Mouse (Mus musculus) heart, adult 18-20 months (tissue): ENCODE measurements around the gene Adck2. TPM values are rescaled to one million over a fixed set of nuclear protein-coding genes. Genes with fewer than 3 reads are reported as not detected.

Source experiments
- DNase-seq, 2 experiments: peaks; one replicate each; pipeline ENCODE4 v3.0.0; 2021 to 2022; ENCODE audit warnings: mixed read lengths in 1 of 2
- long read RNA-seq, 2 experiments: library from polyadenylated mRNA; stranded (forward); transcript quantifications; one replicate each; pipeline ENCODE4 v2.0.0; 2021
- total RNA-seq, 2 experiments: library from RNA; stranded (reverse); gene quantifications; 2 replicates each; pipeline ENCODE4 v1.2.3; 2021

The Adck2 gene
- 10 to 100 TPM; 13.1 to 13.6 TPM for total RNA-seq
- long read RNA-seq, experiment 1, transcript Adck2-204 (8 exons, 3,542 nt), result major isoform, 6 of 7 reads
- long read RNA-seq, experiment 1, partial matches to known transcripts, result 0 of 7 reads
- long read RNA-seq, experiment 1, other reads (novel, unspliced or antisense), result 1 of 7 reads
- long read RNA-seq, experiment 2, partial matches to known transcripts, result 0 of 2 reads
- long read RNA-seq, experiment 2, other reads (novel, unspliced or antisense), result 0 of 2 reads

DNA sequence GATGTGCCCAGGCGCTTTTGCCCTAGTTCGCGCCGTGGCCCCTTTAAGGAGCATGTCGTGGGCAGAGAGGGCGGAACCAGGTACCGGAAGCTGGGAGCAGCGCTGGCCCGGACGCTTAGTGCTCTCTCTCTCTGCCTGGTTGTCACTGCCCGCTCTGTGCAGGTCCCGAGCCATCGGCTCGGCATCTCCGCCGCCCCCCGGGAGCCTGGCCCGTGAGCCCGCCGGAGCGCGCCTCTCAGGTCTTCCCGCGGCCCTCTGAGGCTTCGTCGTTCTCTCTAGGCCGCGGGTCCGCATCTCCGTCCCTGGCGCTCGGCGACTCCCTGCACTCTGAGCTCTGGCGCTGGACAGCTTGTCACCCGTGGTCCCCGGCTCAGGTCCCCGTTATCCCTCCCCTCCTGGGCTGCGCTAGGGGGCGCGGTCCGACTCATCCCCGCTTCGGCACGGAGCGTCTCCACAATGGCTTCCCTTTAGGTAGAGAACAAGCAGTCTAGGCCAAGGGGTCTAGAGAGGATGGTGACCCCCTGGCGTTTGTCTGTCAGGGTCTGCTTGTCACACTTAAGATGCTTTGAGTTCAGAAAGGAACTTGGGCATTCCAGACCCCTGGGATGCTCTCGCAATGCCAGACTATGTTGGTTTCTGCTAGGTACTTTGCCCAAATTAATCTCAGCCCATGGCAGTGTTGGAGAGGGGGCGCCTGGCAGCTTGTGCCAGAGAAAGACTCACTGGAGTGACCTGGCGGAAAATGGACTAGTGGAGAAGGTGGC is at the start of gene Adck2:
TSS of gene Adck2 (plus strand) at position 83 of the 764 bp plus-strand sequence.
- DNase-seq, result peak; percentile 85 to 90

GRCm38 (mm10) chr6:39526797-39527196 is 46.9 kb upstream of the Adck2 start:
- DNase-seq, result peak in 1 of 2 experiments; percentile 26

- peak; percentile 42 to 66 for DNase-seq
Observed at GRCm38 (mm10) chr6:39527337-39527784, 46.3 kb upstream of the Adck2 start.

- DNase-seq, result no peak
Observed at GRCm38 (mm10) chr6:39527811-39528210, 45.9 kb upstream of the Adck2 start.

- peak; percentile 80 to 85 for DNase-seq
Observed at GRCm38 (mm10) chr6:39528671-39529535, 44.8 kb upstream of the Adck2 start.

- no peak for DNase-seq
Observed at GRCm38 (mm10) chr6:39534944-39535343, 38.7 kb upstream of the Adck2 start.

DNA sequence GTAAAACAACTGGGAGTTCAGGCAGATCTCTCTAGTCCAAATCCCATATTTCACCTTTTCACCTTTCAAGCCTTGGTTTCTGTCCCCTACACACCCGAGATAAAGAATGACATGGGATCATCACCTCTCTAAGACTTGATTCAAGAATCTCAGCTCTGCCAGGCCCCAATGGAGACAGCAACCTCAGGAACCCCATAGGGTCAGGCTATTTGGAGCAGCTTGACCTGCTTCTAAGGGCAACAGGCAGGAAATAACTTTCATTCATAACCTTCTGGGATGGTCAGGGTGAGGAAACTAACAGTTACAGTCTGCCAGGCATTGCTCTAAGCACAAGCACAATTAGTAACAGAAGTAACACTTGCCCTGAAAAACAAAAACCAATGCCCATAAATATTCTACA is 37.1 kb upstream of the Adck2 start:
- DNase-seq, result no peak

- no peak for DNase-seq
Observed at GRCm38 (mm10) chr6:39537276-39537675, 36.4 kb upstream of the Adck2 start.

GRCm38 (mm10) chr6:39538227-39538626 is 35.4 kb upstream of the Adck2 start:
- DNase-seq, result peak in 1 of 2 experiments; percentile 34

DNA sequence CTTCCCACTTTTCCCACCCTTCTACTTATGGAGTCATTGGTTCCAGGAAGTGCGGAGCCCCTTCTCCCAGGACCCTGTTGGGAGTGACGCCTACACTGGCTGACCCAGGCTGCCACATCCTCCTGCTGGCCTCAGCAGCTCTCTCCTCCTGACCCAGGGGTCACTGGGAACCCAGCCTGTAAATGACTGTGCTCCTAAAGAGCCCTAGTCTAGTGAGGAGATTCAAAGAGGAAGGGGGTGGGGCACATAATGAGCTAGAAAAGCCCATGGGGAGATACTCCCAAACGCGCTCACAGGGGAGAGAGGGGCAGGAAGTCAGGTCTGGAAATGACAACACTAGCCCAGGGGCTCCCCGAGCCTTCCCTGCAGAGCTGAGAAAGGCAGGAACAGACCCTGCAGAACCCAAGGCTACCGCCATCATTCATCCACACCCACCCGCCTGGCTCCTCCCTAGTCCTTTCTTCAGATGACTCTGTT is 34.0 kb upstream of the Adck2 start:
- DNase-seq, result peak; percentile 76 to 87

DNA sequence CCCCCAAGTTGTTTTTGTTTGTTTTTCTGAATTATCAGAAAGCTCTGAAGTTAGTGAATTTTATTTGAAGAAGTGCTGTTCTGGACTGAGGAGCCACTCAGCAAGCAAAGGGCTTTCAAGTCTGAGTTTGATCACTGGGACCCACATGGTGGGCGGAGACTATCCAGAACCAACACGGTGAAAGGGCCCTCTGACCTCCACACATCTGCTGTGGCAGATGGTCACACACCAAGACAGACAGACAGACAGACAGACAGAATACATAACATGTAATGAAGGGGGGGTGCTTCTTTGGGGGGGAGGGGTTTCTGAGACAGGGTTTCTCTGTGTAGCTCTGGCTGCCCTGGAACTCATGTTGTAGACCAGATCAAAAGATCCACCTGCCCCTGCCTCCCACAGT is 33.1 kb upstream of the Adck2 start:
- DNase-seq, result no peak

DNA sequence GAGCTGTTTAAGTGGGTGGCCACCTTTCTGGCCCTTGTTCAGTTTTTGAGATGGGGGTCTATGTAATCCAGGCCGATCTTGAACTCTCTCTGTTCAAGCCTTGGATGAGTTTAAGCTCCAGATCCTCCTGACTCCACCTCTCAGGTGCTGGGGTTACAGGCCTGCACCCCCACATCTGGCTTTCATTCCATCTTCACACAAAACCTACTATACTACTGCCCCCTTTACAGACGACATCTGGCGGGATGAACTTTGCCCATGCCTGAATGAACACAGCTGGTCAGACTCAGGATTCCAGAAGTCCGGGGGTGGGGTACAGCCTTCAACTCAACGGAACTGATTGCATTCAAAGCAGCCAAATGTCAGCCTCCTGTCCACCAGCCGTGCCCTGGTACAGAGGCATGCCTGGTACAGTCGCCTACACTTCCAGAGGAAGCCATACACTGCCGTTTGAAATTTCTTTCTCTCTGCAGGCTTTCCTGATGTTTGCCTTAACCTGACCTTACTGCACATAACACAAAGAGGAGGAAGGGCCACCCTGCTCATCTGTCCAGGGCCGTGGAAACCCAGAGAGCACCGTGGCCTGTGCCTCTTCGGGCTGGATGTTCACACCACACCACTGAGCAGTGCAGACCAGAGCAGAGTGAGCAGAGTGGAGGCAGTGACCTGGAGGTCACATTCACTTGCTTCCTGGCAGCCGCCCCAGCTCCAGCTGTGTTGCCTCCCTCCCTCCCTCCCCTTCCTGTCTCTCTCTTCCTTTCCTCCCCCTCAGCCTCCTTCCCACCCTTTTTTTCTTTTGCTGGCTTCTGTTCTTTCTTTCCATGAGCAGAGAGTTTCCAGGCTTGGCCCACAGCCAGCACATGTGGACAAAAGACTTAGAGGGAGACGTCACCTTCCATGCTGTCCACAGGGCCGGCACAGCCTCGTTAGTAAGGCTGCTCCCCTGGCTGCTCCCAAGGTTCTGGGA is 30.8 kb upstream of the Adck2 start:
- peak; percentile 89 to 90 for DNase-seq

DNA sequence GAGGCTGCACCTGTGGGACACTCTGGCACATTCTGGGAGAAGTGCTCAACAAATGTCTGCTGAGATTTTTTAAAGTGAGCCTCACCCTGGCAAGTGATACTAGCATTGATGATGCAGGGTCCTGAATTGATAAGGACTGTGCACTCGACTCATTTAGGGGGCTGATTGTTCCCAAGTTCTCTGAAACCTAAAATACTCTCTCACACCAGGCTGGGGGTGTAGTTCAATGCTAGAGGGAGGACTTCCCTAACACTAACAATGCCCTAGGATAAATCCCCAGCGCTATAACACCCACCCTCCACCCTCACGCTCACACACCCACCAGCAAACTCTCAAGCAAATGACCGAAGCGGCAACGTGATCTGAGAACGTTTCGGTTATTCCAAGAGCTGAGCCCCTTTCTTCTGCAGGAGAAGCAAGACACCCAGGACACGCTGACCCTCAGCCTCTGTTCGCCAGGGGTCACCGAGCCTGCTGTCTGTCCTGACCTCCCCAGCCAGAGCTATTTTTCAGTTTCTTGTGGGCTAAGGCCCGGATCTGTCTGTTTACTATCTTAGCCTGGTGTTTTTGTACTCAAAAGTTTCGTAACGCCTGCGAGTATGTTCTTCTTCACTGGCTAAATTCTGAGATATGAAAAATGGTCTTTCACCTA is 29.8 kb upstream of the Adck2 start:
- peak in 1 of 2 experiments; percentile 47 for DNase-seq

DNA sequence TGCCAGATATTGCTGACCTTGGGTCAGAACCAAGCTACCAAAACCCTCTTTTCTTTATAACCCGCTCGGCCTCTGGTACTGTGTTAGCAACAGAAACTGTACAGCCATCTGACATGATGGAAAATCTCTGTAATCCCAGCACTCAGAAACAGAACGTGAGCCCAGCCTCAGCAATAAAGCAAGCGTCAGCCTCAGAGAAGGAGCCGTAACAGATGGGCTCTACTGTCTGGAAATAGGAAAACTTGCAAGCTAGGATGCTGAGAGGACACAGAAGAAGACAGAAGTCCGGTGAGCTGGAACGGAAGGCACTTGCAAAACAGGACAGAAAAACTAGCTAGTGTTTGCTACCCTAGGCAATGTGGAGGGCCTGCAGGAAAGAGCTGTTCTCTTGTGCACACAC is 28.2 kb upstream of the Adck2 start:
- DNase-seq, result no peak

GRCm38 (mm10) chr6:39548030-39548429 is 25.6 kb upstream of the Adck2 start:
- DNase-seq, result no peak

DNA sequence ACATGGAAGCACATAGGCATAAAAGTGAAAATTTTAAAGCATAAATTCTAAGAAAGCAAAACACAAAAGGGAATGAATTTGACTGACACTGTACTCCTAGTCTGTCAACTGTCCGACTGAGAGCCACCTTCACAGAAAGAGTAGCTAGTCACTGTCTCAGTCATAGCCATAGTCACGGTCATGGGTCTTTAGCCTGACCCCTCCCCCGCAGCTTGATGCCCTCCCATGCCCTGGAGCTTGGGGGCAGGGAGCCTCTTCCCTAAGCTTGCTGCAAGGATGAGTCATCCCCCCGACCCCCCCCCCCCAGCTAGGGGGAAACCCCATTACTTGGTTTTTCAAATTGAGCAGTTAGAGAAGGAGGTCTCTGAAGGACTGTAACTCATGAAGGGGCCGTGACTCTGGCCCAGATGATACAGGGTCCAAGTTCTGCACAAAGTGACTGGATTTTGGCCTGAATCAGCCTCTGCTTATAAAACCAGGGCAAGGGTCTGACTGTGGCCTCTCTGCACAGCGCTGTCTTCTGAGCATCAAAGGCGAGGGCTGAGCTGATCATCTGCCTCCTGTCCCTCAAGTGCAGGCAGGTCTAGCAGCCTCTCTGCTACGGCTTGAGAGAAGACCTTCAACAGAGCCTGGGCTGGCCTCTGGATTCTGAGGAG is 21.6 kb upstream of the Adck2 start:
- no peak for DNase-seq

DNA sequence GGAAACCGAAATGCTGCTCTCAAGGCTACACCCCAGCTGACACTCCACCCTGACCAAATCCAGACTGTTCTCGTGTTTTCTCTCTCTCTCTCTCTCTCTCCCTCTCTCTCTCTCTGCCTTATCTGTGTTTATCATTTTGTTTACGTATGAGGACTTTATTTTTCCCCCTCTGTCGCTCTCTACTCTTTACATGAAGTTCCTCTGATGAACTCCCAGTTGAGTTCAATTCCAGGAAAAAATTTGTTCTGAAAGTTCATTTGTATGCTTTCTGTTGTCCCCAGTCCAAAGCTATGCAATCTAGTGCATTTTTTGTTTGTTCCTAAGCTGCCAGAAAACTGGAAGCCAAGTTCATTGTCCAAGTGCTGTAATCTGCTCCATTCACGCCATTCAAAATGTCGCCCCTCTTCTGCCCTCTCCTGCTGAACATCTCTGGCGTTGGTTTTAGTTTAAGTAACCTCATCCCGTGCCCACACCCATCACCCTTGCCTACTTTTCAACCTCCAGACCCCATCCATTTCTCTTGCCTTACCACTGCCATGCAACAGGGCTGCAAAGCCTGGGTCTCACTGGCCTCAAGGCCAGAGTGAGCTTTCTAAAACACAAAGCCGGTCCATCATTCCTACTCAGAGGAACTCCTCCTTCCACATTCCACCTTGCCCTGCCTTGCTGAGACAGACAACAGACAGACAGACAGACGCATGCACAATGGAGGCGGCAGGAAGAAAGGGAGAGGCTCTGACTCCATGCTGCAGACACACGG is 18.6 kb upstream of the Adck2 start:
- peak in 1 of 2 experiments; percentile 53 for DNase-seq

DNA sequence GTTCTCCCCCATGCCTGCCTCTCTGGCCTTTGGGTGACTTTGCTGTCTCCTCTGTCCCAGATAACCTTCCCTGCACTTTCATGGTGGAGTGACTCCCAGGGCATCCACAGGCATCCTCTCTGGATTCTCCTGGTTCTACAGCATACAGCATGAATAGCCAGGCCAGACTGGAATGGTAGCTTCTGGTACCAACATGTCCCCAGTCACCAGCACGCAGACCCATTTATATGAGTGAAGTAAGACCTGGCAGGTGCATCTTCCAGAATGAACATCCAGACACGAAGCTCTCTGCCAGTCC is 18.1 kb upstream of the Adck2 start:
- DNase-seq, result no peak

DNA sequence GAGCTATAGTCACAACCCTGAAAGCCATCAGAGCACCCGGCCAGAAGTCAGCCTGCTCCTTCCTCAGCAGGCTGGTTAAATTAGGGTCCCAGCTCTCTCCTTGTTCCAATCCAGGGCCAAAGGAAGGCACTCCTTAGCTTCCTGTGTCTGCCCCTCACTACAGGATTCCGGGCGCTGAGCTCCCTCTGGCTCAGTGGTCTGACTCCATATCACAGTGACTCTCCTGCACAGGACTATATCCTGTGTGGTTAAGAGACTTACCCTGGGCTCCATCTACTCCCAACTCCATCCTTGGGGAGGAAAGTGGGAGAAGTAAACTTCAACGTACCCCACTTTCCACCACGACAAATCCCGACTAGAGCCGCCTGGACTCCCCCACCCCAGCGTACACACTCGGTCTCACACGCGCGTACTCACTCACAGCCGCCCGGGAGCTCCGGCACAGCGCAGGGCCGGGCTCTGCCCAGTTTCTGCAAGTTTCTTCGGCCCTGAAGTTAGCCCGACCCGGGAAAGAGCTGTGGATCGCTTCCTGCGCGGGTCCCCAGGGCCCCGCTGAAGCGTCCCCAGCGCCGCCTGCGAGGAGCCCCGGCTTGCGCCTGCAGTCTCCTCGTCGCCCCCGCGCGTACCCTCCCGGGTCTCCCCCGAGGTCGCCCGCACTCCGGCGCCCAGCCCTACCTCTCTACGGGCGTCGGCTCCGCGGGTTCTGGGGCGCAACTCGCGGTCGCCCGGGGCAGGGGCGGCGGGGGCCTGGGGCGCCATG is 16.6 kb upstream of the Adck2 start:
- DNase-seq, result peak; percentile 32 to 75
